Comparison of ENCODE assay signal across 27 mouse cellular contexts in the genomic region with DNA sequence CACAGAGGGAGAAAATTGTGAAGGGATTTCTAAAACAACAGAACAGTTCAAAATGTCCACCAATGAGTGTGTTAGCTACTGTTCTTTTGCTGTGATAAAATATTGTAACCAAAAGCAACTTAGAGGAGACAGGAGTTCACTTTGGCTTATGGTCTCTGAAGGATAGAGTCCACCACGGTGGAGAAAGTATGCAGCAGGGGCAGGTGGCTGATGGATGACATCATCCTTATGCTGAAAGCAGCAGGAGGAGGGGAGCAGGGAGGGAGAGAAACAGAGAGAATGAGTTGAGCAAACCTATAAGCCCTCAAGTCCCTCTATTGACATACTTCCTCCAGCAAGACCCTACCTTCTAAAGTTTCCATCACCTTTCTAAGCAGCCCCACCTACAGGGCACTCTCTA. TPM values are rescaled to one million over a fixed set of nuclear protein-coding genes. Genes with fewer than 3 reads are reported as not detected.
A peak's percentile ranks its signal among the peaks of the same experiment; 100 is the strongest.
DNase-seq lines count a peak whose midpoint lies in the region; ATAC-seq lines count a peak whose summit lies in the region.
"Had no signal": no experiment of that assay in that cellular context is flagged by ENCODE, and none has a peak within 500 bp of the region (broad histone marks: within the 10 kb centered on the region; RNA-seq: fewer than 3 reads in every experiment).

No protein-coding gene starts in this region.

- no peak overlapping the region for H3K4me2 ChIP-seq in heart, embryonic 12.5 days
- no peak overlapping the region for H3K4me2 ChIP-seq in heart, embryonic 14.5 days (ENCODE audit: low read length)
- H3K4me2 ChIP-seq in heart, embryonic 16.5 days (ENCODE audit: low read depth, low read length) = no peak overlapping the region
- H3K4me2 ChIP-seq in heart, embryonic 11.5 days = no peak overlapping the region
- H3K4me2 ChIP-seq: embryonic facial prominence, embryonic 13.5 days; embryonic facial prominence, embryonic 15.5 days; forebrain, embryonic 12.5 days had no signal

- H3K36me3 ChIP-seq in heart, embryonic 12.5 days = no peaks in the 10 kb centered on the region; the same call in 1 of the 2 replicates
- H3K36me3 ChIP-seq in heart, embryonic 14.5 days (ENCODE audit: control insufficient read depth, insufficient read depth, low read length) = 0 out of 2 replicates have a peak, but pooled peaks cover under 1% of the 10 kb centered on the region
- no peaks in the 10 kb centered on the region for H3K36me3 ChIP-seq in heart, embryonic 16.5 days (ENCODE audit: control insufficient read depth, insufficient read depth)
- H3K36me3 ChIP-seq in heart, embryonic 11.5 days (ENCODE audit: control insufficient read depth, insufficient read depth, low read length) = no peaks in the 10 kb centered on the region
- H3K36me3 ChIP-seq: embryonic facial prominence, embryonic 13.5 days; embryonic facial prominence, embryonic 15.5 days; forebrain, embryonic 10.5 days; forebrain, embryonic 12.5 days had no signal

- H3K27me3 ChIP-seq in heart, embryonic 12.5 days (replicated peaks) = no peaks in the 10 kb centered on the region
- no peaks in the 10 kb centered on the region for H3K27me3 ChIP-seq in heart, embryonic 14.5 days (ENCODE audit: control insufficient read depth, insufficient read depth, low read length)
- no peaks in the 10 kb centered on the region for H3K27me3 ChIP-seq in heart, embryonic 16.5 days (ENCODE audit: control insufficient read depth, insufficient read depth, low read length)
- no peaks in the 10 kb centered on the region for H3K27me3 ChIP-seq in heart, embryonic 11.5 days (ENCODE audit: control insufficient read depth, insufficient read depth, low read length)
- H3K27me3 ChIP-seq: CH12.LX; embryonic facial prominence, embryonic 13.5 days; embryonic facial prominence, embryonic 15.5 days had no signal

- WGBS in heart, embryonic 12.5 days = 13% methylated on average over 1 of the region's 1 CpGs
- WGBS in heart, embryonic 14.5 days = 3% methylated on average over 1 of the region's 1 CpGs
- WGBS in heart, embryonic 16.5 days = 19% methylated on average over 1 of the region's 1 CpGs
- WGBS in heart, embryonic 11.5 days (ENCODE audit: insufficient replicate concordance) = 11% methylated on average over 1 of the region's 1 CpGs

- no peak for ATAC-seq in heart, embryonic 12.5 days (ENCODE audit: insufficient number of reproducible peaks, low FRiP score)
- no peak for ATAC-seq in heart, embryonic 14.5 days (ENCODE audit: insufficient number of reproducible peaks, insufficient read depth, low FRiP score, low read depth)
- no peak for ATAC-seq in heart, embryonic 16.5 days (replicated peaks; ENCODE audit: extremely low read depth, insufficient read depth, low FRiP score)
- ATAC-seq in heart, embryonic 11.5 days (replicated peaks; ENCODE audit: insufficient number of reproducible peaks, low FRiP score, low TSS enrichment) = no peak
- ATAC-seq: CD4-positive, CD25-positive, alpha-beta regulatory T cell, adult 4 months; forebrain, embryonic 14.5 days had no signal

- no peaks in the 10 kb centered on the region for H3K9me3 ChIP-seq in heart, embryonic 12.5 days (replicated peaks)
- no peaks in the 10 kb centered on the region for H3K9me3 ChIP-seq in heart, embryonic 14.5 days (ENCODE audit: control insufficient read depth, low read length)
- no peaks in the 10 kb centered on the region for H3K9me3 ChIP-seq in heart, embryonic 16.5 days (replicated peaks; ENCODE audit: control insufficient read depth, low read length)
- no peaks in the 10 kb centered on the region for H3K9me3 ChIP-seq in heart, embryonic 11.5 days (replicated peaks; ENCODE audit: control insufficient read depth, low read length)
- H3K9me3 ChIP-seq: embryonic facial prominence, embryonic 13.5 days; embryonic facial prominence, embryonic 15.5 days; forebrain, embryonic 10.5 days; forebrain, embryonic 12.5 days had no signal

- intact Hi-C loops in heart, postnatal 36 days (cut with DNase I) = no loop called here
- intact Hi-C loops in heart, postnatal 14 days (cut with DNase I) = no loop called here

- H3K4me3 ChIP-seq in heart, embryonic 12.5 days = no peak overlapping the region
- no peak overlapping the region for H3K4me3 ChIP-seq in heart, embryonic 14.5 days (ENCODE audit: control insufficient read depth in 1 of 2, insufficient read depth in 1 of 2, low read depth in 1 of 2, low read length in 2 of 2)
- no peak overlapping the region for H3K4me3 ChIP-seq in heart, embryonic 16.5 days (ENCODE audit: low read length)
- no peak overlapping the region for H3K4me3 ChIP-seq in heart, embryonic 11.5 days (ENCODE audit: low read depth, low read length)
- H3K4me3 ChIP-seq: embryonic facial prominence, embryonic 13.5 days; embryonic facial prominence, embryonic 15.5 days; erythroblast, embryonic 14.5 days; forebrain, embryonic 10.5 days; forebrain, embryonic 12.5 days had no signal

- no peak overlapping the region for H3K9ac ChIP-seq in heart, embryonic 12.5 days
- H3K9ac ChIP-seq in heart, embryonic 14.5 days (ENCODE audit: low read length) = no peak overlapping the region
- H3K9ac ChIP-seq in heart, embryonic 16.5 days (ENCODE audit: low read length) = no peak overlapping the region
- no peak overlapping the region for H3K9ac ChIP-seq in heart, embryonic 11.5 days (ENCODE audit: low read depth, low read length)
- H3K9ac ChIP-seq: embryonic facial prominence, embryonic 13.5 days; embryonic facial prominence, embryonic 15.5 days; forebrain, embryonic 12.5 days had no signal

- peak overlapping the region; percentile 16; the same call in 1 of the 2 replicates for H3K27ac ChIP-seq in heart, embryonic 12.5 days (ENCODE audit: poor library complexity, severe bottlenecking)
- H3K27ac ChIP-seq in heart, embryonic 14.5 days (replicated peaks in 1 of 2; ENCODE audit: control insufficient read depth in 1 of 2, insufficient read depth in 1 of 2, low read depth in 2 of 2, low read length in 2 of 2) = peak overlapping the region; percentile 19 to 52; a peak in 1 of 4 replicates
- peak overlapping the region; percentile 27; the same call in 1 of the 2 replicates for H3K27ac ChIP-seq in heart, embryonic 16.5 days (ENCODE audit: low read length)
- no peak overlapping the region for H3K27ac ChIP-seq in heart, embryonic 11.5 days (ENCODE audit: low read depth, low read length)
- H3K27ac ChIP-seq: embryonic facial prominence, embryonic 13.5 days; embryonic facial prominence, embryonic 15.5 days; forebrain, embryonic 10.5 days; forebrain, embryonic 12.5 days had no signal

- no peak for DNase-seq in heart, postnatal 36 days
- DNase-seq in heart, postnatal 14 days = no peak
- DNase-seq in ES-CJ7 (ENCODE audit: low read depth, low spot score) = peak; percentile 37
- no peak for DNase-seq in gastrocnemius, postnatal 25 days
- DNase-seq: adrenal gland, adult 2 months; adrenal gland, postnatal 10 days; adrenal gland, postnatal 25 days; B cell, adult 2 months; cerebellum, adult 11 months; cerebellum, adult 18-20 months; cerebellum, adult 8-10 months; cerebellum, adult 9-11 months; cerebellum, postnatal 14 days; cerebellum, postnatal 36 days; embryo, embryonic 11 days had no signal

- H3K4me1 ChIP-seq in heart, embryonic 12.5 days (replicated peaks) = peaks cover 49% of the 10 kb centered on the region
- H3K4me1 ChIP-seq in heart, embryonic 14.5 days (ENCODE audit: control insufficient read depth in 2 of 2, insufficient read depth in 2 of 2, low read length in 2 of 2) = peaks cover 24 to 37% of the 10 kb centered on the region in 2 experiments
- peaks cover 27% of the 10 kb centered on the region for H3K4me1 ChIP-seq in heart, embryonic 16.5 days (ENCODE audit: control insufficient read depth, insufficient read depth, low read length)
- peaks cover 23% of the 10 kb centered on the region for H3K4me1 ChIP-seq in heart, embryonic 11.5 days (ENCODE audit: control insufficient read depth, insufficient read depth, low read length)

RNA-seq across cellular contexts. Expression of a gene that starts 16.9 kb away (rescaled TPM):
- 51.8 and 54.0 TPM in 2 replicates for polyA plus RNA-seq in heart, embryonic 12.5 days (2016; fragmentation: Nextera tagmentation; extraction: Ambion mirVana)
- total RNA-seq in heart, postnatal 36 days (2021) = 100 to 1,000 TPM; 216 to 224 TPM
- polyA plus RNA-seq in heart, embryonic 14.5 days (2014; fragmentation: Nextera tagmentation; extraction: Ambion mirVana) = 52.0 and 55.2 TPM in 2 replicates
- total RNA-seq in heart, postnatal 14 days (2021) = 100 to 1,000 TPM; 224 to 225 TPM
- 48.1 and 50.7 TPM in 2 replicates for polyA plus RNA-seq in heart, embryonic 16.5 days (2015; fragmentation: Nextera tagmentation; extraction: Ambion mirVana)
- 25.0 and 36.4 TPM in 2 replicates for polyA plus RNA-seq in heart, embryonic 11.5 days (2014; fragmentation: Nextera tagmentation; extraction: Ambion mirVana)
- 10 to 100 TPM; 51.0 to 79.9 TPM for total RNA-seq in gastrocnemius, postnatal 25 days (2021)
- polyA plus RNA-seq: erythroblast, embryonic 14.5 days had no signal
